9 mouse cellular contexts compared by ENCODE assay signal in genomic region chr4:133599116-133599515, GRCm38 (mm10). TPM values are rescaled to one million over a fixed set of nuclear protein-coding genes. Genes with fewer than 3 reads are reported as not detected.
A peak's percentile ranks its signal among the peaks of the same experiment; 100 is the strongest.
DNase-seq lines count a peak whose midpoint lies in the region; ATAC-seq and TF ChIP-seq lines count a peak whose summit lies in the region.
"Had no signal": no experiment of that assay in that cellular context is flagged by ENCODE, and none has a peak within 500 bp of the region (broad histone marks: within the 10 kb centered on the region; RNA-seq: fewer than 3 reads in every experiment).

No protein-coding gene starts in this region.

- H3K4me2 ChIP-seq in heart, embryonic 11.5 days, result peak overlapping the region; percentile 90
- peak overlapping the region; percentile 67 for H3K4me2 ChIP-seq in forebrain, postnatal 0 days (ENCODE audit: low read depth)
- peak overlapping the region; percentile 93 for H3K4me2 ChIP-seq in liver, embryonic 16.5 days (ENCODE audit: low read depth, low read length)

- no peak for ATAC-seq in heart, embryonic 11.5 days (replicated peaks; ENCODE audit: insufficient number of reproducible peaks, low FRiP score, low TSS enrichment)
- no peak for ATAC-seq in forebrain, postnatal 0 days
- no peak for ATAC-seq in liver, embryonic 16.5 days (ENCODE audit: low read depth)

- TF ChIP-seq POLR2A in ES-Bruce4 (IDR thresholded peaks at IDR 0.05; ENCODE audit: insufficient read depth, low read length), result no peak

- H3K9ac ChIP-seq in heart, embryonic 11.5 days (ENCODE audit: low read depth, low read length), result peak overlapping the region; percentile 70
- peak overlapping the region; percentile 82 for H3K9ac ChIP-seq in ES-Bruce4 (ENCODE audit: low read depth, poor library complexity, severe bottlenecking)
- H3K9ac ChIP-seq in forebrain, postnatal 0 days, result no peak overlapping the region
- peak overlapping the region; percentile 63 for H3K9ac ChIP-seq in liver, embryonic 16.5 days (ENCODE audit: low read depth, low read length)

- no peak for TF ChIP-seq CTCF in ES-Bruce4 (IDR thresholded peaks at IDR 0.05; ENCODE audit: low read depth, low read length)
- TF ChIP-seq CTCF in forebrain, postnatal 0 days (IDR thresholded peaks at IDR 0.05; ENCODE audit: low read depth), result no peak

- 13% methylated on average over 7 of the region's 7 CpGs for WGBS in heart, embryonic 11.5 days (ENCODE audit: insufficient replicate concordance)
- 25% methylated on average over 7 of the region's 7 CpGs for WGBS in forebrain, postnatal 0 days
- 10% methylated on average over 7 of the region's 7 CpGs for WGBS in liver, embryonic 16.5 days (ENCODE audit: insufficient replicate concordance)

- no peak overlapping the region for H3K27ac ChIP-seq in heart, embryonic 11.5 days (ENCODE audit: low read depth, low read length)
- peak overlapping the region; percentile 94 for H3K27ac ChIP-seq in ES-Bruce4 (ENCODE audit: insufficient read depth, low read length)
- no peak overlapping the region for H3K27ac ChIP-seq in forebrain, postnatal 0 days (ENCODE audit: low read depth, low read length)
- H3K27ac ChIP-seq in liver, embryonic 16.5 days (ENCODE audit: low read length), result no peak overlapping the region

- peak overlapping the region; percentile 60 for H3K4me3 ChIP-seq in heart, embryonic 11.5 days (ENCODE audit: low read depth, low read length)
- peak overlapping the region; percentile 69 for H3K4me3 ChIP-seq in ES-Bruce4 (ENCODE audit: low read depth, low read length)
- peak overlapping the region; percentile 33 for H3K4me3 ChIP-seq in forebrain, postnatal 0 days (ENCODE audit: low read depth, low read length)
- H3K4me3 ChIP-seq in liver, embryonic 16.5 days (ENCODE audit: low read depth, low read length), result peak overlapping the region; percentile 69

- no peak for DNase-seq in heart, adult 8-10 months (ENCODE audit: low spot score)
- no peak for DNase-seq in forebrain, postnatal 0 days
- no peak for DNase-seq in cerebellum, adult 9-10 months
- no peak for DNase-seq in left cerebral cortex, adult 9 months (ENCODE audit: low spot score in 2 of 2)
- DNase-seq in kidney, postnatal 25 days, result no peak

- H3K27me3 ChIP-seq in heart, embryonic 11.5 days (ENCODE audit: control insufficient read depth, insufficient read depth, low read length), result peaks cover 41% of the 10 kb centered on the region
- H3K27me3 ChIP-seq in ES-Bruce4 (ENCODE audit: control insufficient read depth, insufficient read depth, low read length, poor library complexity, severe bottlenecking), result no peaks in the 10 kb centered on the region
- H3K27me3 ChIP-seq in forebrain, postnatal 0 days (ENCODE audit: insufficient read depth, low read length), result peaks cover 32% of the 10 kb centered on the region
- H3K27me3 ChIP-seq in liver, embryonic 16.5 days (ENCODE audit: control insufficient read depth, insufficient read depth, low read depth, low read length), result peaks cover 42% of the 10 kb centered on the region

- no peaks in the 10 kb centered on the region for H3K36me3 ChIP-seq in heart, embryonic 11.5 days (ENCODE audit: control insufficient read depth, insufficient read depth, low read length)
- H3K36me3 ChIP-seq in ES-Bruce4 (ENCODE audit: control insufficient read depth, insufficient read depth, low read length, poor library complexity, severe bottlenecking), result no peaks in the 10 kb centered on the region
- peaks cover 9% of the 10 kb centered on the region for H3K36me3 ChIP-seq in forebrain, postnatal 0 days (ENCODE audit: insufficient read depth)
- H3K36me3 ChIP-seq in liver, embryonic 16.5 days (ENCODE audit: control insufficient read depth, insufficient read depth), result no peaks in the 10 kb centered on the region

- no peaks in the 10 kb centered on the region for H3K9me3 ChIP-seq in heart, embryonic 11.5 days (replicated peaks; ENCODE audit: control insufficient read depth, low read length)
- H3K9me3 ChIP-seq in ES-Bruce4 (replicated peaks; ENCODE audit: control insufficient read depth, insufficient read depth, low read length, poor library complexity, severe bottlenecking), result no peaks in the 10 kb centered on the region
- H3K9me3 ChIP-seq in forebrain, postnatal 0 days (ENCODE audit: low read length), result no peaks in the 10 kb centered on the region
- H3K9me3 ChIP-seq in liver, embryonic 16.5 days (replicated peaks; ENCODE audit: control insufficient read depth, low read length), result no peaks in the 10 kb centered on the region

- peak; percentile 88 for TF ChIP-seq EP300 in ES-Bruce4 (IDR thresholded peaks at IDR 0.05; ENCODE audit: insufficient read depth, low read depth, low read length)

- peaks cover 18% of the 10 kb centered on the region for H3K4me1 ChIP-seq in heart, embryonic 11.5 days (ENCODE audit: control insufficient read depth, insufficient read depth, low read length)
- H3K4me1 ChIP-seq in ES-Bruce4 (ENCODE audit: control insufficient read depth, insufficient read depth, low read length), result peaks cover 9% of the 10 kb centered on the region
- H3K4me1 ChIP-seq in forebrain, postnatal 0 days (ENCODE audit: insufficient read depth), result no peaks in the 10 kb centered on the region
- H3K4me1 ChIP-seq in liver, embryonic 16.5 days (ENCODE audit: control insufficient read depth, low read depth, low read length), result peaks cover 27% of the 10 kb centered on the region

RNA-seq across cellular contexts. Expression of gene Sfn, which starts 2.9 kb away (rescaled TPM):
- 1.7 and 3.0 TPM in 2 replicates for polyA plus RNA-seq in heart, embryonic 11.5 days (2014; fragmentation: Nextera tagmentation; extraction: Ambion mirVana)
- 1 to 10 TPM in 3 of 4 experiments, under 1 TPM in 1; 0.88 to 1.6 (median 1.1) TPM for total RNA-seq in heart, adult 8-10 months (2022)
- 250 and 292 TPM in 2 replicates for polyA plus RNA-seq in ES-Bruce4 (2011; ENCODE audit: insufficient read depth, insufficient read length, low read depth, missing spikeins)
- total RNA-seq in forebrain, postnatal 0 days (2014; rRNA removed), result 3.2 and 3.3 TPM in 2 replicates
- 0.62 and 0.88 TPM in 2 replicates for polyA plus RNA-seq in forebrain, postnatal 0 days (2015; fragmentation: Nextera tagmentation; extraction: Ambion mirVana)
- 0.27 and 0.61 TPM in 2 replicates for polyA plus RNA-seq in liver, embryonic 16.5 days (2015; fragmentation: Nextera tagmentation; extraction: Ambion mirVana)

RNA-seq across cellular contexts. Expression of gene Gpn2, which starts 15.0 kb away (rescaled TPM):
- 14.2 and 14.3 TPM in 2 replicates for polyA plus RNA-seq in heart, embryonic 11.5 days (2014; fragmentation: Nextera tagmentation; extraction: Ambion mirVana)
- total RNA-seq in heart, adult 8-10 months (2022), result 1 to 10 TPM; 7.2 to 8.1 (median 8.1) TPM
- 22.2 and 24.3 TPM in 2 replicates for polyA plus RNA-seq in ES-Bruce4 (2011; ENCODE audit: insufficient read depth, insufficient read length, low read depth, missing spikeins)
- 18.5 and 20.5 TPM in 2 replicates for total RNA-seq in forebrain, postnatal 0 days (2014; rRNA removed)
- polyA plus RNA-seq in forebrain, postnatal 0 days (2015; fragmentation: Nextera tagmentation; extraction: Ambion mirVana), result 16.8 and 19.7 TPM in 2 replicates
- 6.5 and 8.6 TPM in 2 replicates for polyA plus RNA-seq in liver, embryonic 16.5 days (2015; fragmentation: Nextera tagmentation; extraction: Ambion mirVana)

RNA-seq across cellular contexts. Expression of gene Gpatch3, which starts 24.6 kb away (rescaled TPM):
- polyA plus RNA-seq in heart, embryonic 11.5 days (2014; fragmentation: Nextera tagmentation; extraction: Ambion mirVana), result 5.0 and 6.0 TPM in 2 replicates
- 1 to 10 TPM; 3.0 to 4.6 (median 3.7) TPM for total RNA-seq in heart, adult 8-10 months (2022)
- 3.9 and 7.9 TPM in 2 replicates for polyA plus RNA-seq in ES-Bruce4 (2011; ENCODE audit: insufficient read depth, insufficient read length, low read depth, missing spikeins)
- 8.4 and 11.8 TPM in 2 replicates for total RNA-seq in forebrain, postnatal 0 days (2014; rRNA removed)
- 4.2 and 5.4 TPM in 2 replicates for polyA plus RNA-seq in forebrain, postnatal 0 days (2015; fragmentation: Nextera tagmentation; extraction: Ambion mirVana)
- polyA plus RNA-seq in liver, embryonic 16.5 days (2015; fragmentation: Nextera tagmentation; extraction: Ambion mirVana), result 2.9 and 3.2 TPM in 2 replicates

RNA-seq across cellular contexts. Expression of gene Nr0b2, which starts 45.9 kb away (rescaled TPM):
- polyA plus RNA-seq in heart, embryonic 11.5 days (2014; fragmentation: Nextera tagmentation; extraction: Ambion mirVana), result 9.6 and 11.0 TPM in 2 replicates
- total RNA-seq in heart, adult 8-10 months (2022), result 10 to 100 TPM; 13.2 to 19.5 (median 16.9) TPM
- polyA plus RNA-seq in ES-Bruce4 (2011; ENCODE audit: insufficient read depth, insufficient read length, low read depth, missing spikeins), result not detected in 2 replicates
- not detected in 2 replicates for total RNA-seq in forebrain, postnatal 0 days (2014; rRNA removed)
- polyA plus RNA-seq in forebrain, postnatal 0 days (2015; fragmentation: Nextera tagmentation; extraction: Ambion mirVana), result not detected in 2 replicates
- polyA plus RNA-seq in liver, embryonic 16.5 days (2015; fragmentation: Nextera tagmentation; extraction: Ambion mirVana), result 0.49 and 0.90 TPM in 2 replicates
- total RNA-seq: neutrophil, adult 5-6 weeks had no signal

RNA-seq across cellular contexts. Expression of gene Zdhhc18, which starts 50.8 kb away (rescaled TPM):
- 1.5 and 2.5 TPM in 2 replicates for polyA plus RNA-seq in heart, embryonic 11.5 days (2014; fragmentation: Nextera tagmentation; extraction: Ambion mirVana)
- 10 to 100 TPM; 16.1 to 24.3 (median 22.1) TPM for total RNA-seq in heart, adult 8-10 months (2022)
- polyA plus RNA-seq in ES-Bruce4 (2011; ENCODE audit: insufficient read depth, insufficient read length, low read depth, missing spikeins), result 34.4 and 43.8 TPM in 2 replicates
- 14.8 and 21.2 TPM in 2 replicates for total RNA-seq in forebrain, postnatal 0 days (2014; rRNA removed)
- polyA plus RNA-seq in forebrain, postnatal 0 days (2015; fragmentation: Nextera tagmentation; extraction: Ambion mirVana), result 9.3 and 9.6 TPM in 2 replicates
- polyA plus RNA-seq in liver, embryonic 16.5 days (2015; fragmentation: Nextera tagmentation; extraction: Ambion mirVana), result 0.79 and 1.1 TPM in 2 replicates

Comparison
In these comparisons a context has a peak if more than half of its experiments do, and no peak if none do; other contexts are left out.
1. RNA of gene Sfn, which starts 2.9 kb away (polyA plus RNA-seq): 250 to 292 TPM in ES-Bruce4; 1.7 to 3.0 TPM in heart, embryonic 11.5 days, 0.62 to 0.88 TPM in forebrain, postnatal 0 days and 0.27 to 0.61 TPM in liver, embryonic 16.5 days; every median in the first group is over 10 times any median in the second.
2. Peak in every context shown above with its lines, with median percentiles within 50 percentile points of each other: H3K4me2 ChIP-seq and H3K4me3 ChIP-seq.